Mouse (Mus musculus): ENCODE measurements around the gene Spryd3. TPM values are rescaled to one million over a fixed set of nuclear protein-coding genes. Genes with fewer than 3 reads are reported as not detected.
A peak's percentile ranks its signal among the peaks of the same experiment; 100 is the strongest.

The Spryd3 gene
- polyA plus RNA-seq, 1 experiment: 55.2 TPM

DNA sequence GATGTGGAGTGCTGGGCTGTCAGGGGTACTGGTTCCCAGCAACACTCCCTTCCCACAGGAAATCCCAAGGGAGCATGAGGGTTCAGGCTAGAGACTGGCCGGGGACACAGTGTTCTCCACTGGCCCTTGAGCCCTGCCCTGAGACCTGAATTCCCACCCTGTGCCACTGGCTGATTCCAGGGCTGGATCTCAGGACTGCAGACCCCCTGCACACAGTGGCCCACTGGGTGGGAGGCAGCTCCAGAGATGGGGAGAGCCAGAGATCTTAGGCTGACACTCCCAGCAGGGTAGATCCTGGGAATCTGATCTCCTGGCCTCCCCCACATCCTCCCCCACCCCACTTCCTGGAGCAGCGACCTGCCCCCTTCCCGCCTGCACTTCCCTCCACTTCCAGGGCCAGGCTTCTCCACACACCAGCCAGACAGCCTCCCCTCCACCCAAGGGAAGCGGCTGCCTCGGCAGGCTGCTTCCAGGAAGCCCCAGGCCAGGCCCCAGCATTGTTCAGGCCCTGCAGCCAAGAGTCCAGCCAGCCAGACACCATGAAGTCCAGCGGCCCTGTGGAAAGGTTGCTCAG, 33.4 kb downstream of the Spryd3 start:
- peak; percentile 73 for DNase-seq
- TF ChIP-seq POLR2A (IDR thresholded peaks at IDR 0.05; ENCODE audit: borderline replicate concordance, extremely low read depth, low read depth, low read length) (peak; percentile 75; the same call in 1 of the 2 replicates), CTCF (IDR thresholded peaks at IDR 0.05; ENCODE audit: insufficient read depth, low read length) (no peak)
- 7% methylated on average over 6 of the region's 6 CpGs for WGBS
- Histone ChIP-seq H3K4me3 (replicated peaks; ENCODE audit: extremely low read depth, low read depth, low read length) (peak overlapping the region; percentile 69), H3K4me1 (ENCODE audit: control insufficient read depth, insufficient read depth, low read length) (peaks cover 32% of the 10 kb centered on the region)

GRCm38 (mm10) chr15:102101672-102102541, 34.1 kb downstream of the Spryd3 start:
- H3K4me3 ChIP-seq (replicated peaks; ENCODE audit: extremely low read depth, low read depth, low read length): peak overlapping the region; percentile 69
- TF ChIP-seq POLR2A (IDR thresholded peaks at IDR 0.05; ENCODE audit: borderline replicate concordance, extremely low read depth, low read depth, low read length) (peak; percentile 86; the same call in 1 of the 2 replicates), CTCF (IDR thresholded peaks at IDR 0.05; ENCODE audit: insufficient read depth, low read length) (no peak)
- peak; percentile 80 for DNase-seq
- 16% methylated on average over 11 of the region's 11 CpGs for WGBS
- peaks cover 33% of the 10 kb centered on the region for H3K4me1 ChIP-seq (ENCODE audit: control insufficient read depth, insufficient read depth, low read length)

DNA sequence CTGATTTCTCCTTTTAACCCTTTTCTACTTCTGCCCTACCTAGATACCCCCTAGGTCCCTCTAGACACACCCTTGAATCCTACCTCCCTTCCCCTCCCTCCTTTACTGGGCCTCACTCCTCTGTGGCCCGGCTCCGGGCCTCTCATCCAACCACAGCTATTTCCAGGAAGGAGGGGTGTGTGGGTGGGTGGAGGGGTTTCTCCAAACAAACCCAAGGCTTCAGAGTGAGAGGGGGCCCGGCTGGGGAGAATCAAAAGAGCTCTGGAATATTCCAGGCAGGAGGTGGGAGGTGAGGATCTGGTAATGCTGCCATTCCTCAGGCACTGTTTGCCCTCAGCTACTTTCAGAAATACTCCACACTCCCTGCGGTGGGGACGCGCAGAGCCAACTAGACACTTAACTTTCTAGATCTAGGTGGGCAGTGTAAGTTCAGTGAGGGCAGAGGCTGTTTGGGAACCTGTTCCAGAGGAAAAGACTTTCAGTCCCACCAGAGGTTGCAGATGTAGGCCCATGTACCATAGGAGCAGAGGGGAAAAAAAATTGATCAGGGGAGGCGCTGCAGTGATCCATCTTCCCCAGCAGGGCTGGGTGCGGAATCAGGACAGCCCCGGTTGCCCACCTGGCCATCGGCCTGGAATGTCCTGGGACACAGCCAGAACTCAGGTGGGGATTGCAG, 34.9 kb downstream of the Spryd3 start:
- 32% methylated on average over 10 of the region's 10 CpGs for WGBS
- TF ChIP-seq CTCF (IDR thresholded peaks at IDR 0.05; ENCODE audit: insufficient read depth, low read length): no peak
- TF ChIP-seq POLR2A (IDR thresholded peaks at IDR 0.05; ENCODE audit: borderline replicate concordance, extremely low read depth, low read depth, low read length): 0 out of 2 replicates have a peak, but pooled peaks have one; percentile 6
- H3K4me1 ChIP-seq (ENCODE audit: control insufficient read depth, insufficient read depth, low read length): peaks cover 26% of the 10 kb centered on the region
- H3K4me3 ChIP-seq (replicated peaks; ENCODE audit: extremely low read depth, low read depth, low read length): peak overlapping the region; percentile 69
- DNase-seq: peak; percentile 58

DNA sequence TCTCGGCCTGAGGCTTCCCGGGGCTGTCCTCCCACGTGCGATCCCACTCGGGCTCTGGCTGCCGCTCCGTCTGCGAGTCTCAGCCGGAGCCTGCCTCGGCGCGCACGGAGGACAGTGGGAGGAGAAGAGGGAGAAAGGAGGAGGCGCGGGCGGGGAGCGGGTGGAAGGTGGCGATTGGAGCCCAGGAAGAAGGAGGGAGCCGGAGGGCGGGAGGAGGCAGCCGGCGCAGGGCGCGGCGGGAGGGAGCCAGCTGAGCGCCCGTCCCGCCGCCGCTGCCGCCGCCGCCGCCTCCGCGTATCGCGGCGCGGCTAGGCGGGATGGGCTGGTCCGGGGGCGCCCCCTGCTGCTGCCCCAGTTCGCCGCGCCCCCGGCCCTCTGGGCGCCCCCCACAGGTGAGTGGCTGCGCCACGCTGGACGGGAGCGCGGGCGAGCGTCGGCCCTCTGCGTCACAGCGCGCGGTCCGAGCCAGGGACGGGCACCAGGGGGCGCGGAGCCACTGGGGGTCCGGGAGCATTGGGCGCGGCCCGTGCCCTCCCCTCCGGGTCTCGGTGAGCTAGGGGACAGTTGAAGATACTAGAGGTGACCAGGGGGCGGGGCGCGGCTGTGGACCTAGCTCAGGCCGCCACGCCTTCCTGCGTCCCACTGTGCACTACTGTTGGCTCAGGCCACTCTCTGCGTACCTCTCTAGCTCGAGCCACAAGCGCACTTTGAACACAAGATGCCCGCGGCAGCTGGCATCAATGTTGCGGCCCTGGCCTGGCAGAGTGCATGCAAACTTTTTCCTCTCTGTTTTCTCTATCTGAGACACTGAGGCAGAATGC, 35.7 kb downstream of the Spryd3 start, which contains the start of gene Tns2:
TSS of gene Tns2 (plus strand) at position 253 of the 821 bp plus-strand sequence.
- TF ChIP-seq CTCF (IDR thresholded peaks at IDR 0.05; ENCODE audit: insufficient read depth, low read length): no peak
- peak; percentile 67; the same call in 1 of the 2 replicates for TF ChIP-seq POLR2A (IDR thresholded peaks at IDR 0.05; ENCODE audit: borderline replicate concordance, extremely low read depth, low read depth, low read length)
- peak within 1 kb of the TSS; percentile 68 for H3K4me3 ChIP-seq (replicated peaks; ENCODE audit: extremely low read depth, low read depth, low read length)
- peaks cover 20% of the 10 kb centered on the region for H3K4me1 ChIP-seq (ENCODE audit: control insufficient read depth, insufficient read depth, low read length)
- peak; percentile 82 for DNase-seq
- under 1% methylated on average over 66 of the region's 82 CpGs for WGBS

DNA sequence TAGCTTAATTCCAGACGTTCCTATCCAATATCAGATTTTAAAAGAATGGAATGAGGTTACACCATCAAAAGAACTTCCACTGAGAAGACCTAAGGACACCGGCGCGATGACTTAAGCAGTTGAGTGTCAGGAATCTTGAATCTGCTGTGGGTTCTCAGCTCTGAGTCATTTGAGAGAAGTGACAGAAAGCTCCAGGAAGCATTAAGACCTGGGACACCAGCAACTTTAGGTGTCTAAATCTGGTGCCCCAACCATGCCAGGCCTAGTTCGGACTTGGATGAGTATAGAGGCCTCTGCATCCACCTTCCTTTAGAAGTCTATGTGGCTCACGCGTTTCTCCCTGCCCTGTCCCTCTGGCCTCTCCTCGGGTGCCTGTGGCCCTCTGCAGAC, 36.3 kb downstream of the Spryd3 start:
- no peak for DNase-seq

DNA sequence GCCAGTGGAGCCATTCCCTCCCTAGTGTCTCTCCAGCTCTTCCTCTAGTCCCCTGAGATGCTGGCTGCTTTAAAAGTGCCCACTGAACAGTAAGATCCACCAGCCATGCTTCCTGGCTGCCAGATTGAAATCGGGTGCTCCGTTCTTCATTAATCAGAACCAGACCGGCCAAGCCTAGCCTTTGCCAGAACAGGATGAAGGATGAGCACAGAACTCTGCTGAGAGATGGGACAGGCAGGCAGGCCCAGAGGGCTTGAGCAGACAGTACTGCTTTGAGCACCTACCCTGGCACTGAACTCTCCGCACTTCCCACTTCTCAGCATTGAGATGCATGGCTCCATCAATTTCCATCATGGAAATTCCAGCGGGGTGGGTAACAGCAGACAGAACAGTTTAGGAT, 36.8 kb downstream of the Spryd3 start:
- TF ChIP-seq CTCF (IDR thresholded peaks at IDR 0.05; ENCODE audit: insufficient read depth, low read length) (no peak), POLR2A (IDR thresholded peaks at IDR 0.05; ENCODE audit: borderline replicate concordance, extremely low read depth, low read depth, low read length) (no peak)
- Histone ChIP-seq H3K4me3 (replicated peaks; ENCODE audit: extremely low read depth, low read depth, low read length) (no peak overlapping the region), H3K4me1 (ENCODE audit: control insufficient read depth, insufficient read depth, low read length) (peaks cover 13% of the 10 kb centered on the region)
- no peak for DNase-seq
- 53% methylated on average over 5 of the region's 5 CpGs for WGBS

More for the DNA sequence above, 36.3 kb downstream of the Spryd3 start:
- Histone ChIP-seq H3K4me1 (ENCODE audit: control insufficient read depth, insufficient read depth, low read length) (peaks cover 16% of the 10 kb centered on the region), H3K4me3 (replicated peaks; ENCODE audit: extremely low read depth, low read depth, low read length) (peak overlapping the region; percentile 68)
- 27% methylated on average over 8 of the region's 8 CpGs for WGBS
- TF ChIP-seq CTCF (IDR thresholded peaks at IDR 0.05; ENCODE audit: insufficient read depth, low read length) (no peak), POLR2A (IDR thresholded peaks at IDR 0.05; ENCODE audit: borderline replicate concordance, extremely low read depth, low read depth, low read length) (no peak)

DNA sequence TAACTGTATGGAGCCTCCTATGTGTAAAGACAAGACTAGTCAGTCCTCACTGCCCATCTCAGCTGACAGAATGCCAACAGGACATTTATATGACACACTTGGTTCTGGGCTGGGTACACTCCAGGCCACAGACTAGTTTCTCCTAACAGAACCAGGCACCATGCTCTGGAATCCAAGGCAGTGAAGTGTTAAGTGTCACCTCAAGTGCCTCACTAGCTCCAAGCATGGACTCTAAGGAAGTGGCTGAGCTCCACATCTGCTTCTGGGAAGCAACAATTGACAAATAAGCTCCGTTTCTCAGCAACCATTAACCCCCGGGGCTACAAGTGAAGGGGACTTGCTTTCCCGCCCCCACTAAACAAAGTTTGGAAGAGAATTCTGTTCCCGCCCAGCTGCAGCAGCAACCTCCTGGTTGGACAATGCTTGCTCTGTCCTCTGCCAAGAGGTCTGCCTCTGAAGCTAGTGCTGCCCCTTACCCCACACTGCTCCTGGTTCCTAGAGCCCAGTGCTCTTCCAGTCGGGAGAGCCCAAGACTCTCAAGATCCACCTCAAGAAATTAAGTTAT, 38.0 kb downstream of the Spryd3 start:
- H3K4me1 ChIP-seq (ENCODE audit: control insufficient read depth, insufficient read depth, low read length): peaks cover 13% of the 10 kb centered on the region
- WGBS: 46% methylated on average over 5 of the region's 5 CpGs
- no peak for TF ChIP-seq POLR2A (IDR thresholded peaks at IDR 0.05; ENCODE audit: borderline replicate concordance, extremely low read depth, low read depth, low read length)
- H3K4me3 ChIP-seq (replicated peaks; ENCODE audit: extremely low read depth, low read depth, low read length): no peak overlapping the region
- DNase-seq: no peak

DNA sequence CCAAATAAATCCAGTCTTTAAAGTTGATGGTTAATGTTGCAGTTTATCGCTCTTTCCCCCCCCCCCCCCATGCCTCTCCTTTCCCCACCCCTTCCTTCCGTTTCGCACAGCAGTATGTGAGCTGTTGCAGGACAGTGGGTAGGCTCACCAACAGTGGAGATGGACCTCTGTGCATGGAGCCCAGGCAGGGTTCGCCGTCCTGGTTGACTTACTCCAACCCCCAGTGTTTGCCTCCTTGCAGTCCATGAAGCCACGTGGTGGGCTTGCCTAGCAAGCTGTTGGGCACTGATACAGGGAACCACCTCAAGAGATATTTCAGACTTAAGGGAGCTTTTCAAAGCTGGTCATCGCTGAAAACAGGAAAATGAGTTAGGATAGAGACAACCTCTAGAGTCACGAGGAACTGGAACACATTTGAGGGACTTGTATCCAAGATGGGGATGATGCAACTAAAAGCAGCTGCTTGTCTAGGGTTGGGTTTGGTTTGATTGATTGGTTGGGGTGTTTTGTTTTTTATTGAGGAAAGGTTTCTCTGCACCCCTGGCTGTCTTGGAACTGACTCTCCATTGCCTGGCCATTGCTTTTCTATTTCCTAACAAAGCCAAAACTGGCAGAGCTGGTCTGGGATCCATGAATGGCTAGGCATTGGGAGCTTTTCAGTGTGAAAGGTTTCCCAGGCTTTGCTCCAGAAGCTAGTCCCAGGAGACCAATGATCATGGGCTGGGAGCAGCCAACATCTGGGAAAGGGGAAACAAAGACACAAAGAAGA, 38.7 kb downstream of the Spryd3 start:
- DNase-seq: no peak
- 43% methylated on average over 8 of the region's 8 CpGs for whole genome bisulfite sequencing
- no peak for TF ChIP-seq POLR2A (IDR thresholded peaks at IDR 0.05; ENCODE audit: borderline replicate concordance, extremely low read depth, low read depth, low read length)
- no peak for TF ChIP-seq CTCF (IDR thresholded peaks at IDR 0.05; ENCODE audit: insufficient read depth, low read length)
- H3K4me1 ChIP-seq (ENCODE audit: control insufficient read depth, insufficient read depth, low read length): peaks cover 13% of the 10 kb centered on the region
- H3K4me3 ChIP-seq (replicated peaks; ENCODE audit: extremely low read depth, low read depth, low read length): no peak overlapping the region
